Mouse (Mus musculus) activated CD4-positive, CD25-positive, alpha-beta regulatory T cell, adult 4 months (primary cell): ENCODE results near the gene Bicral. TPM values are rescaled to one million over a fixed set of nuclear protein-coding genes. Genes with fewer than 3 reads are reported as not detected.
A peak's percentile ranks its signal among the peaks of the same experiment; 100 is the strongest.
"Not testable (repeated sequence)": the region's sequence is repeated elsewhere in the genome, so short reads cannot be mapped to it uniquely, and the experiment has no call there.

Source experiments
- ATAC-seq: one replicate; pipeline ENCODE4 v1.8.0; 2017
- polyA plus RNA-seq, 2 experiments: library from polyadenylated mRNA; unstranded; fragments of 100-300 nt; shearing (Covaris generic); gene quantifications; one replicate each; pipeline ENCODE4 v1.2.1; 2017

Bicral gene
- polyA plus RNA-seq, 2 experiments from 2014 or later, result 8.3 to 8.5 TPM

- ATAC-seq, result no peak
These were observed 15.9 kb upstream of the Bicral start for GRCm38 (mm10) chr17:46874133-46874532.

DNA sequence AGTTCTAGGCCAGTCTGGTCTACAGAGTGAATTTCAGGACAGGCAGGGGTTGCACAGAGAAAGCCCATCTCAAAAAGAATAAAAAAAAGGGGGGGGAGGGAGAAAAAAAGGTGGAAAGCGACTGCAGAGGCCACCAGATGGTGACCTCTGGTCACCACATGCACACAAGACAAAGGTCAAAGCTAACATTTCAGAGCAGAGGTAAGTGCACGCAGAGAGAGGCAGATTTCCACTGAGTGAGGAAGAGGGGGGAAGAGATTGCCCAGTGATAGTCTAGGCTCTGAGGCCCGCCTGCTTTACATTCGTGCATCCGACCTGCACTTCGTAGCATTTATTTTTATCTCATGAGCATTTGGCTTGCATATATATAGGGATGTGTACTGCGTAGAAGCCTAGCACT is 14.5 kb upstream of the Bicral start:
- ATAC-seq, result no peak

- peak; percentile 74 for ATAC-seq
These were observed 12.6 kb upstream of the Bicral start for GRCm38 (mm10) chr17:46870913-46871312.

- peak; percentile 83 for ATAC-seq
These were observed 12.0 kb upstream of the Bicral start for GRCm38 (mm10) chr17:46870204-46870798.

GRCm38 (mm10) chr17:46866836-46867235 is 8.6 kb upstream of the Bicral start:
- ATAC-seq, result no peak

DNA sequence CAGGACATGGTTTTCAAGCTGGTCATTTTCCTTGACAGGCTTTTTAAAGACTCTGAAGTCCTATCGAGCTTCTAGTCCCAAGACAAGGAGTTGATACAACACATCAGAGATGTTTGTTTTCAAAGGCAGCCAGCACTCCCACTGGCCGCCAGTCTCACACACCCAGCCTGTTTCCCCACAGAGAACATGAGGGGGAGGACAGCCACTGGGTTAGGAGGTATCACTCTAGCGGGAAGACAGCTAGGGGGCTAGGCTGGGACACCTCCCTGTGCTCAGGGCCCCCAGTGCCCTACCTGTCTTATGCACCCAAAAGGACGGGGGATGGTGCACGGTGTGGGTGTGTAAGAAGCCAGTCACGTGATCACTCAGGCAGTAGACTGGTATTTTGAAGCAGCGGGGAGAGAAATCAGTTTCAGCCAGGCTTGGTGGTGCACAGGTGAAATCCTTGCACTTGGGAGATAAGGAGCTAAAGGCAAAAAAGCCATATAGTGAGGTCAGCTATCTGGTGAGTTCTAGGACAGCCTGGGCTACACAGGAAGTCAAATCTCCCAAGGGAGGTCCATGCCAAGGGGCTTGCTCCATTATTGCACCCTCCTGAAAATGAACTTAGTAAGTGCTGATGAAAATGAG is 6.4 kb upstream of the Bicral start:
- ATAC-seq, result no peak

GRCm38 (mm10) chr17:46860120-46860519 is 1.8 kb upstream of the Bicral start:
- no peak for ATAC-seq

GRCm38 (mm10) chr17:46858749-46859444 is 615 bp upstream of the Bicral start:
- no peak for ATAC-seq

GRCm38 (mm10) chr17:46857361-46857902 is 850 bp downstream of the Bicral start:
- peak; percentile 33 for ATAC-seq

GRCm38 (mm10) chr17:46856471-46857360 is 1.6 kb downstream of the Bicral start:
- ATAC-seq, result peak; percentile 64

DNA sequence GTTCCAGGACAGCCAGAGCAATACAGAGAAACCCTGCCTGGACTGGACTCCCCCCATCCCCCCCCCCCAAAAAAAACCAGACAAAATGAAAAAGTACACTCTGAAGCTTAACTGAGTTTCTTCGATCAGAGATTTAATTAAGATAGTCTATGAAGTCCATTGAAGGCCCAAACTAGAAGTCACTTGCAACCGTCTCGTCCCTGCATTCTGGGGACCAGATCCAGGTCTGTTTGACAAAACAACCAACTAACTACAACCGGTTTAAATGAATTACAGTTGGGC is 2.2 kb downstream of the Bicral start:
- no peak for ATAC-seq

DNA sequence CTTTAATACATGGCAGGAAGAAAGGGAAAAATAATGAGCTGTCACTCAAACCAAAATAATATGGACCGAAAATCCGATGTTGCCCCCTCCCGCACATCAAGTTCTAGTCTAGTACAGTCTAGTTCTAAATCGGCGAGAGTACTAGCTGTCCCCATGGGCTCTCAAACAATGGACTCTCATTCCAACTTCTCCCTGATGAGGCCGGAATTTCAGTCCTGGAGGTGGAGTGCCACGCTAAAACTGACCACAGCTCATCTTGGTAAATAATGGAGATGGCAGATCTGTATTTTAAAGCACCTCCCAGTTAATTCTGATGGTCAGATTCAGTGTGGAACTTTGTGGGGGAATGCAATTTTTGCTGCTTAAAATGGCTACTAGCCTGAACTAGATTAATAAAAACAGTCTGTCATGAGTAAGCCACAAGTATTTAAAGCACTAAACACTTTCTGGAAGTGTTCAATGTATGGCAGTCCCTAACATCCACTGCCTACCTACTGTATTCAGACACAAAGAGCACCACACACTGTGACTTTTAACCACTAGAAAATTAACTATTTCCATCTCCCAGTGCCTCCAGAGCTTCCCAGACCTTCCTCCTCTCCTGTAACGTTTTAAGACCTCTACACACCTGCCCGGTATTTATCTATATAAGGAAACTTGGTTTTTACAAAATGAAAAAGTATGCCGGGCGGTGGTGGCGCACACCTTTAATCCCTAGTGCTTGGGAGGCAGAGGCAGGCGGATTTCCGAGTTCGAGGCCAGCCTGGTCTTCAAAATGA is 2.8 kb downstream of the Bicral start:
- no peak for ATAC-seq

GRCm38 (mm10) chr17:46854640-46855110 is 3.6 kb downstream of the Bicral start:
- ATAC-seq, result no peak

- no peak for ATAC-seq
These were observed 4.2 kb downstream of the Bicral start for GRCm38 (mm10) chr17:46854096-46854495.

DNA sequence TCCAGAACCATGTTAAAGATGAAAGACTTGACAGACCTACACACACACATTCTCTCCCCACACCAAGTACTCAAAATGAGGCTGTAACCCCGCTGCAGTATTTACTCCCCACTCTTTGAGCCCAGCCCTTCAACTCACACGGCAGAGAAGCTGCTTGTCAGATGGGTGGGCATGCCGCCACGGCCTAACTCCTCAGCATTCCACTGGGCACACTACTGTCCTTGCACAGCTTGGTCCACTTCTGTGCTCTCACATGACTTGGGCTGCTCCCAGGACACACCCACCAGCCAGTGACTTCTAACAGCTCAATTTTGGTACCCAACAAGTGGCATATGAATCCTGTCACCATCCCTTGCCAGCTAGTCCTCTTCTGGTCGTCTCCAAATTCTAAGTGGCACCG is 5.0 kb downstream of the Bicral start:
- no peak for ATAC-seq

DNA sequence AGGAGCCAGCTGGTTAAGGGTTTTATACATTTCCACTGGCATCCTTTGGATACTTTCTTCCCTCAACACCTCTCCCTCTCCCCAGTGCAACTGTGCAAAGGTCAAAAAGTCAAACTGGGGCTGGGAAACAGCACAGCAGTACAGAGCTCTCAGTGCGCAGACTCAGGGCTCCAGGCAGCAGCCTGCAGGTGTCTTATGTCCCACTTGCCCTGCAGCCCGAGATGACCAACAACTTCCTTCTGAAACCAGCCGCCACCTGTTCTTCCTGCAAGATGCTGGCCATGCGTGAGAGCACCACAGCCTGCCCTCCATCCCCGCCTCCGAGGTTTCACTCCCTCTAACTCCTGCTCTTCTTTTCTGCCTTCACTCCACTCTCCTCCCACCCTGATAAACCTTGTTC is 5.6 kb downstream of the Bicral start:
- no peak for ATAC-seq

DNA sequence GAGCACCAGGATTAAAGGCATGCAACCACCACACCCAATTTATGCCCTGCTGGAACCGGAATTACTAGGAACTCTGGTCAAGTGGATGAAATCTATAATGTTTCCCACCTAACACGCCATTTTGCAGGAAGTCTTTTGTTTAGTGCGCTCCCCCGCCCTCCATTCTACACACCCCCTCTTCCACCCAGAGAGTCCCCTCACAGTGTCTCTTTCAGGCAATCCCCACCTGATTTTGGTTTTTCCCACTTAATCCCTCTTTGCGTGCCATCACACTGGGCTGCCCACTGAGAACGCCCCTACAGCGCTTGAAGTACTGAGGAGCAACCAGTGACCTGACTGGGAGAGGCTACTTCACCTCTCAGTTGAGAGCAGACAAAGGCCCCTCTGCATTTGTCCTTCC is 11.1 kb downstream of the Bicral start:
- no peak for ATAC-seq

DNA sequence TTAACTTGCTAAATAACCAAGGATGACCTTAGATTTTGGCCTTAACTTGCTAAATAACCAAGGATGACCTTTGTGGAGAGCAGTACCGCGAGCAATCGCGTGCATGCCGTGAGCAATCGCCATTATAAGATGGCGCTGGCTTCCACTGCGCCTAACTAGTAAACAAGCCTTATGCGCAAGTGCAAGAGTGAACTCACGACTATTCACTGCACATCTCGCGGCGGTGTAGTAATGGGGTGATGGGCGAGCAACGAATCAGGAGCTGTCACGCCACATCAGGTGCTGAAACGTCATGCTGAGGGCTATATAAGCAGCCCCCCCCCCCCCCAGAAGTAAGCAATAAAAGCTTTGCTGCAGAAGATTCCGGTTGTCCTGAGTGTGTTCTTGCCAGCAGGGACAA is 11.7 kb downstream of the Bicral start:
- not testable (repeated sequence) for ATAC-seq

DNA sequence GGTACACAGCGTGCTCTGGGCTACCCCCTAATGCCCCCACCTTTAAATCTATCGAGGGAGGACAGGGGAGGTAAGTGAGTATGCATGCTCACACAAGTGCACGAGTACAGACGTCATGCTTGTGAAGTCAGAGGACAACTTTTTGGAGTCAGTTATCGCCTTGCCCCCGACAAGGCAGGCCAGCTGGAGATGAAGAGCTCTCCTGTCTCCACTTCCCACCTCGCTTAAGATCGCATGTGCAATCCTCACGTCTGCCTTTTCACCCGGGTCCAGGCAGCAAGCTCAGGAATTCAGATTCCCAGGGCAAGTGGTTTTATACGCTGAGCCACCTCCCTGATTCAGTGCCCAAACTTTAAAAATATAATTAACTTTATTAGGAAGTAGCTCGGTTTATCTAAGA is 13.0 kb downstream of the Bicral start:
- no peak for ATAC-seq

- no peak for ATAC-seq
These were observed 13.5 kb downstream of the Bicral start for GRCm38 (mm10) chr17:46844811-46845210.

- no peak for ATAC-seq
These were observed 14.6 kb downstream of the Bicral start for GRCm38 (mm10) chr17:46843716-46844115.

GRCm38 (mm10) chr17:46843022-46843421 is 15.3 kb downstream of the Bicral start:
- no peak for ATAC-seq
